Mouse (Mus musculus) ES-Bruce4 (cell line): Measurements from ENCODE around the gene Slc7a6.

Experiments used
- CTCF ChIP-seq: IDR thresholded peaks from one replicate; pipeline ENCODE4 v1.8.1; 2011; ENCODE audit warnings: low read depth, low read length
- EP300 ChIP-seq: IDR thresholded peaks from 2 replicates; pipeline ENCODE4 v1.6.1; 2011; ENCODE audit warnings: low read depth, low read length; ENCODE audit not compliant: insufficient read depth

- TF ChIP-seq CTCF, result no peak
- TF ChIP-seq EP300, result no peak
Measured at GRCm38 (mm10) chr8:106145331-106145730, 23.3 kb upstream of the Slc7a6 start.
